8 mouse cellular contexts compared by ENCODE assay signal in the genomic region with DNA sequence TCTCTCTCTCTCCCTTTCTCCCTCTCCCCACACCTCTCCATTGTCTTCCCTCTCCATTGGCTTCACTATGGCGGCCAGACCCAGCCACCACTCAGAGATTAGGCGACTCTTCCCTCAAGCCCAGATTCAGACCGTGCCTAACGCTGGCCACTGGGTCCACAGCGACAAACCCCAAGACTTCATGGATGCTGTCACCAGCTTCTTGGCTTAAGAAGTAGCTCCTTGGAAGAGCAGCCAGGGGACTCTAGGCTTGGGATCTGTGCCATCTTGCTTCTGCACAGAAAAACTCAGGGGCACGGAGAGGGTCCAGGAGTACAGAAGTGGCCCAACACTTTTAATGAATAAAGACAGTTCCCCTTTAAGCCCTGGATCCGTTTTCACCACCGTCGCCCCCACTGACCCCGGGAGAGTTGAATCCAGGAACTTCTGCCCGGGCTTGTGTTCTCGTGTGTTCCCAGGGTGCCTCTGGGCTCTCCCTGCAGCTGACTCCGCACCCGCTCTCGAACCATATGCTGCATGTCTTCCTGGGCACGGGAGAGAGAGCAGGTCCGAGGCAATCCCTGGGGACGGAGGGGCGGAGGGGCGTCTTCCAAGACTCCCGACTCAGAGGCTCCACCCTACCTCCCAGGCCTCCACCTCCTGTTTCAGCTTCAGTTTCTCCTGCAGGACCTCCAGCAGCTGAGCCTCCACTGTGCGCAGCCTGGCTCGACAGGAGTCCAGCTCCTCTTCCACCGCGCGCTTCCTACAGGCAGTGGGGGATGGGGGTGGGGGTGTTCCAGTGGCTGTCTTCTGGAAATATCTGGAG. TPM values are rescaled to one million over a fixed set of nuclear protein-coding genes. Genes with fewer than 3 reads are reported as not detected.
DNase-seq lines count a peak whose midpoint lies in the region; ATAC-seq and TF ChIP-seq lines count a peak whose summit lies in the region.

No protein-coding gene starts in this region.

- H3K4me1 ChIP-seq in heart, adult 2 months (ENCODE audit: control insufficient read depth, insufficient read depth, low read length) = peaks cover 4% of the 10 kb centered on the region
- peaks cover 28% of the 10 kb centered on the region for H3K4me1 ChIP-seq in hindbrain, embryonic 14.5 days (replicated peaks; ENCODE audit: control insufficient read depth, insufficient read depth, low read length)
- peaks cover 35% of the 10 kb centered on the region for H3K4me1 ChIP-seq in midbrain, embryonic 12.5 days

- WGBS in heart, adult 2 months = 51% methylated on average over 26 of the region's 26 CpGs
- WGBS in hindbrain, embryonic 14.5 days = 20% methylated on average over 26 of the region's 26 CpGs
- WGBS in midbrain, embryonic 12.5 days = 24% methylated on average over 26 of the region's 26 CpGs

- no peak for TF ChIP-seq CTCF in heart, adult 2 months (IDR thresholded peaks at IDR 0.05)

- H3K36me3 ChIP-seq in heart, adult 2 months (ENCODE audit: control insufficient read depth, insufficient read depth, low read length) = no peaks in the 10 kb centered on the region
- H3K36me3 ChIP-seq in hindbrain, embryonic 14.5 days (replicated peaks; ENCODE audit: control insufficient read depth, insufficient read depth) = no peaks in the 10 kb centered on the region
- no peaks in the 10 kb centered on the region for H3K36me3 ChIP-seq in midbrain, embryonic 12.5 days

- ATAC-seq in hindbrain, embryonic 14.5 days (ENCODE audit: low FRiP score) = no peak
- ATAC-seq in midbrain, embryonic 12.5 days (ENCODE audit: low FRiP score, low read depth) = no peak
- no peak for ATAC-seq in frontal cortex, adult (ENCODE audit: low TSS enrichment)

- DNase-seq in heart, adult 2 months = no peak
- DNase-seq in heart, adult 8-10 months (ENCODE audit: low spot score) = no peak
- DNase-seq in embryo, embryonic 10.5 days (ENCODE audit: low spot score) = peak; percentile 37
- DNase-seq in hindbrain, embryonic 14.5 days (ENCODE audit: low spot score) = no peak
- no peak for DNase-seq in right cerebral cortex, postnatal 36 days (ENCODE audit: low spot score in 2 of 2)
- DNase-seq in urinary bladder, postnatal 25 days (ENCODE audit: low spot score) = no peak

- intact Hi-C loops in heart, adult 2 months (cut with DNase I) = loop anchor here (5.0 kb wide), 1 partner anchor 175 kb away; the partner anchor contains the start of gene Baz1b

- H3K4me3 ChIP-seq in heart, adult 2 months = no peak overlapping the region
- peak overlapping the region; percentile 6; the same call in 1 of the 2 replicates for H3K4me3 ChIP-seq in hindbrain, embryonic 14.5 days (replicated peaks; ENCODE audit: low read length)
- H3K4me3 ChIP-seq in midbrain, embryonic 12.5 days = peak overlapping the region; percentile 4; the same call in 1 of the 2 replicates

- no peaks in the 10 kb centered on the region for H3K79me2 ChIP-seq in heart, adult 2 months (replicated peaks; ENCODE audit: control insufficient read depth, insufficient read depth, low read length)

- TF ChIP-seq EP300 in heart, adult 2 months (IDR thresholded peaks at IDR 0.05; ENCODE audit: insufficient read depth, low read depth, low read length) = no peak

- H3K27me3 ChIP-seq in heart, adult 2 months (ENCODE audit: control insufficient read depth, insufficient read depth, low read length) = no peaks in the 10 kb centered on the region
- no peaks in the 10 kb centered on the region for H3K27me3 ChIP-seq in hindbrain, embryonic 14.5 days (ENCODE audit: control insufficient read depth, insufficient read depth, low read length)
- peaks cover 20% of the 10 kb centered on the region for H3K27me3 ChIP-seq in midbrain, embryonic 12.5 days

- no peak for TF ChIP-seq POLR2A in heart, adult 2 months (IDR thresholded peaks at IDR 0.05; ENCODE audit: insufficient read depth, low read depth, low read length)

- H3K27ac ChIP-seq in heart, adult 2 months = no peak overlapping the region
- H3K27ac ChIP-seq in hindbrain, embryonic 14.5 days = no peak overlapping the region
- no peak overlapping the region for H3K27ac ChIP-seq in midbrain, embryonic 12.5 days (replicated peaks)

- peak overlapping the region; percentile 25 for H3K4me2 ChIP-seq in hindbrain, embryonic 14.5 days (replicated peaks)
- H3K4me2 ChIP-seq in midbrain, embryonic 12.5 days (replicated peaks) = peak overlapping the region; percentile 19

- H3K9me3 ChIP-seq in hindbrain, embryonic 14.5 days (ENCODE audit: control insufficient read depth, low read length) = no peaks in the 10 kb centered on the region
- H3K9me3 ChIP-seq in midbrain, embryonic 12.5 days = no peaks in the 10 kb centered on the region

- peak overlapping the region; percentile 15; the same call in 1 of the 2 replicates for H3K9ac ChIP-seq in heart, adult 2 months (ENCODE audit: low read depth, low read length)
- peak overlapping the region; percentile 14; the same call in 1 of the 2 replicates for H3K9ac ChIP-seq in hindbrain, embryonic 14.5 days
- peak overlapping the region; percentile 16 for H3K9ac ChIP-seq in midbrain, embryonic 12.5 days (replicated peaks)

RNA-seq across cellular contexts. Expression of gene Abhd11, which starts 3.1 kb away (rescaled TPM):
- 10 to 100 TPM; 56.9 to 64.5 TPM for total RNA-seq in heart, adult 2 months (2021)
- 90.2 and 110 TPM in 2 replicates for polyA plus RNA-seq in heart, adult 2 months (2012; rRNA removed)
- 10 to 100 TPM; 67.0 to 71.0 (median 70.2) TPM for total RNA-seq in heart, adult 8-10 months (2022)
- 62.7 and 72.3 TPM in 2 replicates for polyA plus RNA-seq in hindbrain, embryonic 14.5 days (2014; fragmentation: Nextera tagmentation; extraction: Ambion mirVana)
- 39.1 and 41.4 TPM in 2 replicates for polyA plus RNA-seq in midbrain, embryonic 12.5 days (2016; fragmentation: Nextera tagmentation; extraction: Ambion mirVana)

RNA-seq across cellular contexts. Expression of gene Stx1a, which starts 11.3 kb away (rescaled TPM):
- 1 to 10 TPM; 1.4 to 1.5 TPM for total RNA-seq in heart, adult 2 months (2021)
- 4.7 and 5.1 TPM in 2 replicates for polyA plus RNA-seq in heart, adult 2 months (2012; rRNA removed)
- total RNA-seq in heart, adult 8-10 months (2022) = 1 to 10 TPM in 3 of 4 experiments, under 1 TPM in 1; 0.88 to 2.4 (median 1.2) TPM
- 113 and 134 TPM in 2 replicates for polyA plus RNA-seq in hindbrain, embryonic 14.5 days (2014; fragmentation: Nextera tagmentation; extraction: Ambion mirVana)
- polyA plus RNA-seq in midbrain, embryonic 12.5 days (2016; fragmentation: Nextera tagmentation; extraction: Ambion mirVana) = 27.8 and 29.3 TPM in 2 replicates

RNA-seq across cellular contexts. Expression of gene Cldn3, which starts 26.0 kb away (rescaled TPM):
- total RNA-seq in heart, adult 2 months (2021) = under 1 TPM in 1 of 2 experiments, not detected in 1; 0.26 TPM
- 0.12 and 6.8 TPM in 2 replicates for polyA plus RNA-seq in heart, adult 2 months (2012; rRNA removed)
- total RNA-seq in heart, adult 8-10 months (2022) = under 1 TPM in 1 of 4 experiments, not detected in 3; 0.28 TPM
- 2.1 and 2.6 TPM in 2 replicates for polyA plus RNA-seq in hindbrain, embryonic 14.5 days (2014; fragmentation: Nextera tagmentation; extraction: Ambion mirVana)
- 2.3 and 2.8 TPM in 2 replicates for polyA plus RNA-seq in midbrain, embryonic 12.5 days (2016; fragmentation: Nextera tagmentation; extraction: Ambion mirVana)

RNA-seq across cellular contexts. Expression of gene Dnajc30, which starts 52.0 kb away (rescaled TPM):
- 10 to 100 TPM; 38.4 to 46.1 TPM for total RNA-seq in heart, adult 2 months (2021)
- polyA plus RNA-seq in heart, adult 2 months (2012; rRNA removed) = 34.7 and 35.7 TPM in 2 replicates
- 10 to 100 TPM; 43.8 to 49.3 (median 45.5) TPM for total RNA-seq in heart, adult 8-10 months (2022)
- 42.5 and 43.0 TPM in 2 replicates for polyA plus RNA-seq in hindbrain, embryonic 14.5 days (2014; fragmentation: Nextera tagmentation; extraction: Ambion mirVana)
- 27.6 and 28.3 TPM in 2 replicates for polyA plus RNA-seq in midbrain, embryonic 12.5 days (2016; fragmentation: Nextera tagmentation; extraction: Ambion mirVana)

RNA-seq across cellular contexts. Expression of gene Bud23, which starts 52.7 kb away (rescaled TPM):
- 10 to 100 TPM; 20.5 to 21.1 TPM for total RNA-seq in heart, adult 2 months (2021)
- polyA plus RNA-seq in heart, adult 2 months (2012; rRNA removed) = 26.2 and 29.8 TPM in 2 replicates
- total RNA-seq in heart, adult 8-10 months (2022) = 10 to 100 TPM; 18.0 to 31.3 (median 23.7) TPM
- polyA plus RNA-seq in hindbrain, embryonic 14.5 days (2014; fragmentation: Nextera tagmentation; extraction: Ambion mirVana) = 61.9 and 63.3 TPM in 2 replicates
- 118 and 119 TPM in 2 replicates for polyA plus RNA-seq in midbrain, embryonic 12.5 days (2016; fragmentation: Nextera tagmentation; extraction: Ambion mirVana)
